Mouse (Mus musculus) stomach, postnatal 0 days (tissue): ENCODE measurements at regions not wholly inside any gene's neighbourhood (a gene's known extent, or its start where the extent isn't known, plus 50 kb on each side); places are given as distances from the start of the nearest gene placed in this dataset.

Source experiments
- ATAC-seq: fragments of 200-750 bp; cut with Nextera tagmentation; 2 replicates; pipeline ENCODE4 v1.8.0; 2017; ENCODE audit not compliant: low FRiP score, low TSS enrichment
- DNase-seq: peaks from one replicate; pipeline ENCODE4 v3.0.0-alpha.2; 2016; ENCODE audit warnings: low spot score
- H3K27ac ChIP-seq: fragments of 300-500 bp; sonication (generic); replicated peaks from 2 replicates; pipeline ENCODE4 v1.5.1; 2014; ENCODE audit warnings: mild to moderate bottlenecking, control low read depth
- H3K27me3 ChIP-seq: fragments of 300-500 bp; sonication (generic); 2 replicates; pipeline ENCODE4 v1.6.1; 2014; ENCODE audit warnings: low read length; ENCODE audit not compliant: control insufficient read depth, insufficient read depth
- H3K36me3 ChIP-seq: fragments of 300-500 bp; sonication (generic); 2 replicates; pipeline ENCODE4 v1.6.1; 2014; ENCODE audit warnings: low read length, mixed read lengths; ENCODE audit not compliant: control insufficient read depth, insufficient read depth
- H3K4me1 ChIP-seq: fragments of 300-500 bp; sonication (generic); replicated peaks from 2 replicates; pipeline ENCODE4 v1.6.1; 2014; ENCODE audit warnings: antibody characterized with exemption; ENCODE audit not compliant: control insufficient read depth, insufficient read depth
- H3K4me2 ChIP-seq: fragments of 300-500 bp; sonication (generic); replicated peaks from 2 replicates; pipeline ENCODE4 v1.6.1; 2014; ENCODE audit warnings: low read depth, mild to moderate bottlenecking, control low read depth, moderate library complexity
- H3K4me3 ChIP-seq: fragments of 300-500 bp; sonication (generic); 2 replicates; pipeline ENCODE4 v1.5.1; 2014; ENCODE audit warnings: low read depth, low read length, control low read depth
- H3K9ac ChIP-seq: fragments of 300-500 bp; sonication (generic); 2 replicates; pipeline ENCODE4 v1.6.1; 2014; ENCODE audit warnings: mild to moderate bottlenecking, low read length, control low read depth, mixed read lengths
- H3K9me3 ChIP-seq: fragments of 300-500 bp; sonication (generic); 2 replicates; pipeline ENCODE4 v1.6.1; 2016; ENCODE audit warnings: low read length; ENCODE audit not compliant: control insufficient read depth
- CTCF ChIP-seq: IDR thresholded peaks from 2 replicates; pipeline ENCODE4 v1.5.1; 2016; ENCODE audit warnings: antibody characterized with exemption, low read depth, mild to moderate bottlenecking, moderate library complexity
- EP300 ChIP-seq: optimal IDR thresholded peaks from 2 replicates; pipeline ENCODE3; 2016; ENCODE audit warnings: antibody characterized with exemption
- whole genome bisulfite sequencing: fragments of 180-500 bp; shearing (Covaris S2); extraction: QIAGEN DNeasy Blood & Tissue Kit; methylation state at CpG from one replicate; pipeline ENCODE4 v1.1.7; 2014; 5-methylcytosine and 5-hydroxymethylcytosine counted together

GRCm38 (mm10) chr12:48223298-48223697 lies 1159.2 kb upstream of the Foxg1 start:
- H3K9me3 ChIP-seq = no peaks in the 10 kb centered on the region
- H3K27ac ChIP-seq = no peak overlapping the region
- DNase-seq = no peak
- ATAC-seq = no peak
- no peaks in the 10 kb centered on the region for H3K36me3 ChIP-seq
- TF ChIP-seq CTCF = no peak
- TF ChIP-seq EP300 = no peak
- no peak overlapping the region for H3K4me3 ChIP-seq
- no peak overlapping the region for H3K9ac ChIP-seq
- no peaks in the 10 kb centered on the region for H3K27me3 ChIP-seq
- no peaks in the 10 kb centered on the region for H3K4me1 ChIP-seq
- H3K4me2 ChIP-seq = no peak overlapping the region
- WGBS = 92% methylated on average over 1 of the region's 1 CpGs

- Histone ChIP-seq H3K4me2 (no peak overlapping the region), H3K9ac (no peak overlapping the region), H3K36me3 (no peaks in the 10 kb centered on the region), H3K4me1 (no peaks in the 10 kb centered on the region), H3K4me3 (no peak overlapping the region), H3K27me3 (no peaks in the 10 kb centered on the region), H3K27ac (no peak overlapping the region), H3K9me3 (no peaks in the 10 kb centered on the region)
- DNase-seq (no peak), ATAC-seq (no peak)
- 58% methylated on average over 3 of the region's 3 CpGs for WGBS
- TF ChIP-seq CTCF (no peak), EP300 (no peak)
Observed at GRCm38 (mm10) chr12:48221976-48222800, 1160.3 kb upstream of the Foxg1 start.

- TF ChIP-seq CTCF = no peak
- TF ChIP-seq EP300 = no peak
- H3K27ac ChIP-seq = no peak overlapping the region
- no peaks in the 10 kb centered on the region for H3K9me3 ChIP-seq
- H3K27me3 ChIP-seq = no peaks in the 10 kb centered on the region
- no peak overlapping the region for H3K4me2 ChIP-seq
- ATAC-seq (no peak), DNase-seq (no peak)
- no peaks in the 10 kb centered on the region for H3K4me1 ChIP-seq
- WGBS = 44% methylated on average over 1 of the region's 1 CpGs
- no peak overlapping the region for H3K9ac ChIP-seq
- no peak overlapping the region for H3K4me3 ChIP-seq
- H3K36me3 ChIP-seq = no peaks in the 10 kb centered on the region
Observed at GRCm38 (mm10) chr12:48181831-48182230, 1200.6 kb upstream of the Foxg1 start.

- TF ChIP-seq CTCF (no peak), EP300 (no peak)
- Histone ChIP-seq H3K27me3 (no peaks in the 10 kb centered on the region), H3K27ac (no peak overlapping the region), H3K36me3 (no peaks in the 10 kb centered on the region), H3K9me3 (no peaks in the 10 kb centered on the region), H3K9ac (no peak overlapping the region), H3K4me2 (no peak overlapping the region), H3K4me1 (no peaks in the 10 kb centered on the region), H3K4me3 (no peak overlapping the region)
- no peak for ATAC-seq
- 74% methylated on average over 6 of the region's 6 CpGs for WGBS
- DNase-seq = no peak
Observed at GRCm38 (mm10) chr12:48173926-48174601, 1208.4 kb upstream of the Foxg1 start.

GRCm38 (mm10) chr12:48146117-48146516 lies 1236.3 kb upstream of the Foxg1 start:
- ATAC-seq (no peak), DNase-seq (no peak)

GRCm38 (mm10) chr12:48122996-48123395 lies 1259.5 kb upstream of the Foxg1 start:
- H3K4me3 ChIP-seq = no peak overlapping the region

More at GRCm38 (mm10) chr12:48146117-48146516, 1236.3 kb upstream of the Foxg1 start:
- no peak for TF ChIP-seq EP300
- TF ChIP-seq CTCF = peak; percentile 41
- H3K9ac ChIP-seq = no peak overlapping the region
- no peaks in the 10 kb centered on the region for H3K4me1 ChIP-seq
- no peak overlapping the region for H3K4me2 ChIP-seq
- no peaks in the 10 kb centered on the region for H3K27me3 ChIP-seq
- H3K27ac ChIP-seq = no peak overlapping the region
- H3K36me3 ChIP-seq = no peaks in the 10 kb centered on the region
- H3K4me3 ChIP-seq = no peak overlapping the region
- no peaks in the 10 kb centered on the region for H3K9me3 ChIP-seq

More at GRCm38 (mm10) chr12:48122996-48123395, 1259.5 kb upstream of the Foxg1 start:
- Histone ChIP-seq H3K36me3 (no peaks in the 10 kb centered on the region), H3K27ac (no peak overlapping the region), H3K9me3 (no peaks in the 10 kb centered on the region), H3K4me1 (no peaks in the 10 kb centered on the region), H3K9ac (no peak overlapping the region), H3K4me2 (no peak overlapping the region), H3K27me3 (no peaks in the 10 kb centered on the region)
- no peak for ATAC-seq
- TF ChIP-seq EP300 = no peak
- no peak for TF ChIP-seq CTCF
- 72% methylated on average over 4 of the region's 4 CpGs for WGBS
- DNase-seq = no peak
